ENCODE assay signal across 11 mouse cellular contexts in the genomic region with DNA sequence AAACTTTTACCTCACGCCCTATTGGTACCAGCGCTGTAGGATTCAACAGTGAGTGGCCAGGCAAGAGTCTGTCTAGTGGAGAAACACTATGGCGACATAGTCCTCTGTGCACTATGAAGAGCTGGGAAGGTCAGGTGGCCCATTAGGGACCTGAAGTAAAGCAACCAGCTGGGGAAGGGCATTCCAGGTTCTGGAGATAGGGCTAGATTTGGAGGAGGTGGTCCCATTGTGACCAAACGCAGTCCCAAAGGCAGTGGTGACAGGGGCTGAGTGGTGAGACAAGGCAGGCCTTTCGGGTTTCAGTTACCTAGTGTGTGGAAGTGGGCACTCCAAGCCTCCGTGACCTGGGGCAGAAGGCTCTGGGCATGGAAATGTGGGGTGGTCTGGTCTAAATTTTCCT. TPM values are rescaled to one million over a fixed set of nuclear protein-coding genes. Genes with fewer than 3 reads are reported as not detected.
DNase-seq lines count a peak whose midpoint lies in the region; ATAC-seq lines count a peak whose summit lies in the region.
"Had no signal": no experiment of that assay in that cellular context is flagged by ENCODE, and none has a peak within 500 bp of the region (broad histone marks: within the 10 kb centered on the region; RNA-seq: fewer than 3 reads in every experiment).

No protein-coding gene starts in this region.

- peaks cover 5% of the 10 kb centered on the region; the same call in 1 of the 2 replicates for H3K27me3 ChIP-seq in kidney, embryonic 14.5 days (ENCODE audit: control insufficient read depth, insufficient read depth, low read length)
- H3K27me3 ChIP-seq in embryonic facial prominence, embryonic 12.5 days, result peaks cover 7% of the 10 kb centered on the region; the same call in 1 of the 2 replicates
- peaks cover 29% of the 10 kb centered on the region for H3K27me3 ChIP-seq in hindbrain, embryonic 14.5 days (ENCODE audit: control insufficient read depth, insufficient read depth, low read length)
- H3K27me3 ChIP-seq in midbrain, embryonic 13.5 days, result peaks cover 53% of the 10 kb centered on the region
- H3K27me3 ChIP-seq: liver, embryonic 15.5 days; Patski had no signal

- no peak overlapping the region for H3K27ac ChIP-seq in kidney, embryonic 14.5 days (ENCODE audit: low read depth, low read length)
- H3K27ac ChIP-seq in embryonic facial prominence, embryonic 12.5 days, result no peak overlapping the region
- H3K27ac ChIP-seq in hindbrain, embryonic 14.5 days, result no peak overlapping the region
- H3K27ac ChIP-seq in midbrain, embryonic 13.5 days, result no peak overlapping the region
- H3K27ac ChIP-seq: neural tube, embryonic 13.5 days had no signal

- no peaks in the 10 kb centered on the region for H3K36me3 ChIP-seq in kidney, embryonic 14.5 days (ENCODE audit: control insufficient read depth, insufficient read depth, low read length)
- H3K36me3 ChIP-seq in embryonic facial prominence, embryonic 12.5 days, result no peaks in the 10 kb centered on the region
- H3K36me3 ChIP-seq in hindbrain, embryonic 14.5 days (replicated peaks; ENCODE audit: control insufficient read depth, insufficient read depth), result no peaks in the 10 kb centered on the region
- no peaks in the 10 kb centered on the region for H3K36me3 ChIP-seq in midbrain, embryonic 13.5 days
- H3K36me3 ChIP-seq: liver, embryonic 15.5 days; neural tube, embryonic 13.5 days had no signal

- H3K4me3 ChIP-seq in kidney, embryonic 14.5 days (ENCODE audit: low read length), result no peak overlapping the region
- 0 out of 2 replicates have a peak overlapping the region, but pooled peaks have one; percentile 67 for H3K4me3 ChIP-seq in embryonic facial prominence, embryonic 12.5 days
- H3K4me3 ChIP-seq in hindbrain, embryonic 14.5 days (replicated peaks; ENCODE audit: low read length), result no peak overlapping the region
- H3K4me3 ChIP-seq in midbrain, embryonic 13.5 days (replicated peaks), result no peak overlapping the region

- no peak for DNase-seq in kidney, adult 9 months
- DNase-seq in hindbrain, embryonic 14.5 days (ENCODE audit: low spot score), result no peak
- DNase-seq in adrenal gland, adult 2 months, result no peak
- no peak for DNase-seq in right cerebral cortex, postnatal 14 days
- DNase-seq: gastrocnemius, postnatal 14 days had no signal

- H3K4me2 ChIP-seq in kidney, embryonic 14.5 days (replicated peaks; ENCODE audit: low read depth, low read length), result peak overlapping the region; percentile 99
- H3K4me2 ChIP-seq in embryonic facial prominence, embryonic 12.5 days (replicated peaks), result peak overlapping the region; percentile 100
- peak overlapping the region; percentile 100; the same call in 1 of the 2 replicates for H3K4me2 ChIP-seq in hindbrain, embryonic 14.5 days (replicated peaks)
- H3K4me2 ChIP-seq in midbrain, embryonic 13.5 days (replicated peaks), result peak overlapping the region; percentile 99

- ATAC-seq in kidney, embryonic 14.5 days (ENCODE audit: low FRiP score, low TSS enrichment), result no peak
- no peak for ATAC-seq in embryonic facial prominence, embryonic 12.5 days (ENCODE audit: insufficient number of reproducible peaks, insufficient read depth, low FRiP score, low TSS enrichment)
- ATAC-seq in hindbrain, embryonic 14.5 days (ENCODE audit: low FRiP score), result no peak
- no peak for ATAC-seq in midbrain, embryonic 13.5 days

- no peak overlapping the region for H3K9ac ChIP-seq in kidney, embryonic 14.5 days (ENCODE audit: low read depth, low read length)
- no peak overlapping the region for H3K9ac ChIP-seq in embryonic facial prominence, embryonic 12.5 days
- H3K9ac ChIP-seq in hindbrain, embryonic 14.5 days, result no peak overlapping the region
- no peak overlapping the region for H3K9ac ChIP-seq in midbrain, embryonic 13.5 days (replicated peaks)
- H3K9ac ChIP-seq: neural tube, embryonic 13.5 days had no signal

- WGBS in kidney, embryonic 14.5 days, result 61% methylated on average over 6 of the region's 6 CpGs
- WGBS in embryonic facial prominence, embryonic 12.5 days, result 56% methylated on average over 6 of the region's 6 CpGs
- 53% methylated on average over 6 of the region's 6 CpGs for WGBS in hindbrain, embryonic 14.5 days
- 49% methylated on average over 6 of the region's 6 CpGs for WGBS in midbrain, embryonic 13.5 days

- peaks cover 7% of the 10 kb centered on the region for H3K4me1 ChIP-seq in kidney, embryonic 14.5 days (ENCODE audit: control insufficient read depth, insufficient read depth, low read length)
- peaks cover 23% of the 10 kb centered on the region for H3K4me1 ChIP-seq in embryonic facial prominence, embryonic 12.5 days
- peaks cover 10% of the 10 kb centered on the region for H3K4me1 ChIP-seq in hindbrain, embryonic 14.5 days (replicated peaks; ENCODE audit: control insufficient read depth, insufficient read depth, low read length)
- H3K4me1 ChIP-seq in midbrain, embryonic 13.5 days (replicated peaks), result peaks cover 26% of the 10 kb centered on the region

- H3K9me3 ChIP-seq in kidney, embryonic 14.5 days (ENCODE audit: control insufficient read depth, low read length), result no peaks in the 10 kb centered on the region
- H3K9me3 ChIP-seq in embryonic facial prominence, embryonic 12.5 days, result no peaks in the 10 kb centered on the region
- H3K9me3 ChIP-seq in hindbrain, embryonic 14.5 days (ENCODE audit: control insufficient read depth, low read length), result no peaks in the 10 kb centered on the region
- no peaks in the 10 kb centered on the region for H3K9me3 ChIP-seq in midbrain, embryonic 13.5 days
- H3K9me3 ChIP-seq: liver, embryonic 15.5 days; neural tube, embryonic 13.5 days had no signal

RNA-seq across cellular contexts. Expression of a gene that starts 1.9 kb away (rescaled TPM):
- 9.9 and 10.7 TPM in 2 replicates for polyA plus RNA-seq in kidney, embryonic 14.5 days (2014; fragmentation: Nextera tagmentation; extraction: Ambion mirVana)
- polyA plus RNA-seq in embryonic facial prominence, embryonic 12.5 days (2016; fragmentation: Nextera tagmentation; extraction: Ambion mirVana), result 11.3 and 12.2 TPM in 2 replicates
- 5.2 and 6.9 TPM in 2 replicates for polyA plus RNA-seq in hindbrain, embryonic 14.5 days (2014; fragmentation: Nextera tagmentation; extraction: Ambion mirVana)
- polyA plus RNA-seq in midbrain, embryonic 13.5 days (2015; fragmentation: Nextera tagmentation; extraction: Ambion mirVana), result 2.9 and 3.0 TPM in 2 replicates
- 10 to 100 TPM; 56.4 to 65.1 TPM for total RNA-seq in adrenal gland, adult 2 months (2021)
- 134 and 138 TPM in 2 replicates for polyA plus RNA-seq in adrenal gland, adult 2 months (2012; rRNA removed)

RNA-seq across cellular contexts. Expression of a gene that starts 18.8 kb away (rescaled TPM):
- polyA plus RNA-seq in kidney, embryonic 14.5 days (2014; fragmentation: Nextera tagmentation; extraction: Ambion mirVana), result 223 and 304 TPM in 2 replicates
- polyA plus RNA-seq in embryonic facial prominence, embryonic 12.5 days (2016; fragmentation: Nextera tagmentation; extraction: Ambion mirVana), result 273 and 275 TPM in 2 replicates
- 204 and 230 TPM in 2 replicates for polyA plus RNA-seq in hindbrain, embryonic 14.5 days (2014; fragmentation: Nextera tagmentation; extraction: Ambion mirVana)
- polyA plus RNA-seq in midbrain, embryonic 13.5 days (2015; fragmentation: Nextera tagmentation; extraction: Ambion mirVana), result 258 and 273 TPM in 2 replicates
- 100 to 1,000 TPM; 175 to 323 TPM for total RNA-seq in adrenal gland, adult 2 months (2021)
- 22.8 and 43.0 TPM in 2 replicates for polyA plus RNA-seq in adrenal gland, adult 2 months (2012; rRNA removed)

RNA-seq across cellular contexts. Expression of a gene that starts 39.3 kb away (rescaled TPM):
- polyA plus RNA-seq in kidney, embryonic 14.5 days (2014; fragmentation: Nextera tagmentation; extraction: Ambion mirVana), result 3.6 and 4.9 TPM in 2 replicates
- polyA plus RNA-seq in embryonic facial prominence, embryonic 12.5 days (2016; fragmentation: Nextera tagmentation; extraction: Ambion mirVana), result 6.5 and 7.2 TPM in 2 replicates
- polyA plus RNA-seq in hindbrain, embryonic 14.5 days (2014; fragmentation: Nextera tagmentation; extraction: Ambion mirVana), result 3.1 and 3.8 TPM in 2 replicates
- 3.9 and 4.8 TPM in 2 replicates for polyA plus RNA-seq in midbrain, embryonic 13.5 days (2015; fragmentation: Nextera tagmentation; extraction: Ambion mirVana)
- 1 to 10 TPM; 6.7 to 7.1 TPM for total RNA-seq in adrenal gland, adult 2 months (2021)
- 10.4 and 10.8 TPM in 2 replicates for polyA plus RNA-seq in adrenal gland, adult 2 months (2012; rRNA removed)

RNA-seq across cellular contexts. Expression of a gene that starts 47.0 kb away (rescaled TPM):
- polyA plus RNA-seq in kidney, embryonic 14.5 days (2014; fragmentation: Nextera tagmentation; extraction: Ambion mirVana), result 3.0 and 5.5 TPM in 2 replicates
- 6.6 and 6.8 TPM in 2 replicates for polyA plus RNA-seq in embryonic facial prominence, embryonic 12.5 days (2016; fragmentation: Nextera tagmentation; extraction: Ambion mirVana)
- 8.7 and 9.5 TPM in 2 replicates for polyA plus RNA-seq in hindbrain, embryonic 14.5 days (2014; fragmentation: Nextera tagmentation; extraction: Ambion mirVana)
- 8.3 and 9.2 TPM in 2 replicates for polyA plus RNA-seq in midbrain, embryonic 13.5 days (2015; fragmentation: Nextera tagmentation; extraction: Ambion mirVana)
- total RNA-seq in adrenal gland, adult 2 months (2021), result 1 to 10 TPM; 2.1 to 9.2 TPM
- polyA plus RNA-seq in adrenal gland, adult 2 months (2012; rRNA removed), result 0.79 and 2.9 TPM in 2 replicates

Comparison
In these comparisons a context has a peak if more than half of its experiments do, and no peak if none do; other contexts are left out.
1. RNA of a gene that starts 1.9 kb away (polyA plus RNA-seq): 134 to 138 TPM in adrenal gland, adult 2 months; 11.3 to 12.2 TPM in embryonic facial prominence, embryonic 12.5 days, 9.9 to 10.7 TPM in kidney, embryonic 14.5 days, 5.2 to 6.9 TPM in hindbrain, embryonic 14.5 days and 2.9 to 3.0 TPM in midbrain, embryonic 13.5 days; every median in the first group is over 10 times any median in the second.
2. Peak in every context shown above with its lines, with median percentiles within 50 percentile points of each other: H3K4me2 ChIP-seq.